Mouse (Mus musculus) embryonic fibroblast, embryonic 13.5 days (primary cell): Measurements from ENCODE around the gene St8sia1.

Experiments
- CTCF ChIP-seq: IDR thresholded peaks from 2 replicates; pipeline ENCODE4 v1.5.1; 2011; ENCODE audit warnings: mild to moderate bottlenecking, control low read depth, low read length, moderate library complexity, borderline replicate concordance; ENCODE audit not compliant: insufficient read depth
- POLR2A ChIP-seq: IDR thresholded peaks from 2 replicates; pipeline ENCODE4 v1.6.1; 2011; ENCODE audit warnings: low read depth, mild to moderate bottlenecking, control low read depth, low read length, moderate library complexity

GRCm38 (mm10) chr6:142964076-142964530 lies at the start of gene St8sia1:
- TF ChIP-seq CTCF (no peak), POLR2A (no peak)
